Mouse (Mus musculus) forebrain, embryonic 16.5 days (tissue): Measurements from ENCODE around the gene Gm11020. TPM values are rescaled to one million over a fixed set of nuclear protein-coding genes. Genes with fewer than 3 reads are reported as not detected.
"Not testable (repeated sequence)": the region's sequence is repeated elsewhere in the genome, so short reads cannot be mapped to it uniquely, and the experiment has no call there.

Source experiments
- ATAC-seq: fragments of 200-750 bp; cut with Nextera tagmentation; 2 replicates; pipeline ENCODE4 v1.8.0; 2017; ENCODE audit warnings: mild to moderate bottlenecking, moderate library complexity
- H3K27ac ChIP-seq: fragments of 300-500 bp; sonication (generic); 2 replicates; pipeline ENCODE4 v1.5.1; 2014; ENCODE audit warnings: low read length, control low read depth
- H3K27me3 ChIP-seq: fragments of 300-500 bp; sonication (generic); replicated peaks from 2 replicates; pipeline ENCODE4 v1.6.1; 2014; ENCODE audit warnings: low read length; ENCODE audit not compliant: control insufficient read depth, insufficient read depth
- H3K36me3 ChIP-seq: fragments of 300-500 bp; sonication (generic); 2 replicates; pipeline ENCODE4 v1.6.1; 2014; ENCODE audit not compliant: control insufficient read depth, insufficient read depth
- H3K4me1 ChIP-seq: fragments of 300-500 bp; sonication (generic); replicated peaks from 2 replicates; pipeline ENCODE4 v1.6.1; 2014; ENCODE audit warnings: low read length; ENCODE audit not compliant: control insufficient read depth, insufficient read depth
- H3K4me2 ChIP-seq: fragments of 300-500 bp; sonication (generic); 2 replicates; pipeline ENCODE4 v1.6.1; 2014; ENCODE audit warnings: mild to moderate bottlenecking, low read length, control low read depth
- H3K4me3 ChIP-seq: fragments of 300-500 bp; sonication (generic); replicated peaks from 2 replicates; pipeline ENCODE4 v1.5.1; 2014; ENCODE audit warnings: mild to moderate bottlenecking, low read length, control low read depth
- H3K9ac ChIP-seq: fragments of 300-500 bp; sonication (generic); replicated peaks from 2 replicates; pipeline ENCODE4 v1.6.1; 2014; ENCODE audit warnings: low read depth, low read length, control low read depth
- H3K9me3 ChIP-seq: fragments of 300-500 bp; sonication (generic); 2 replicates; pipeline ENCODE4 v1.6.1; 2016; ENCODE audit warnings: low read length; ENCODE audit not compliant: control insufficient read depth
- WGBS: fragments of 180-500 bp; shearing (Covaris S2); extraction: QIAGEN DNeasy Blood & Tissue Kit; methylation state at CpG from one replicate; pipeline ENCODE4 v1.1.7; 2014; 5-methylcytosine and 5-hydroxymethylcytosine counted together
- polyA plus RNA-seq: library from polyadenylated mRNA; unstranded; fragments of >200 nt; fragmentation: Nextera tagmentation; extraction: Ambion mirVana; gene quantifications from 2 replicates; pipeline ENCODE4 v1.2.1, GENCODE M21; 2015

The Gm11020 gene
- polyA plus RNA-seq, 1 experiment from 2014 or later: not detected

DNA sequence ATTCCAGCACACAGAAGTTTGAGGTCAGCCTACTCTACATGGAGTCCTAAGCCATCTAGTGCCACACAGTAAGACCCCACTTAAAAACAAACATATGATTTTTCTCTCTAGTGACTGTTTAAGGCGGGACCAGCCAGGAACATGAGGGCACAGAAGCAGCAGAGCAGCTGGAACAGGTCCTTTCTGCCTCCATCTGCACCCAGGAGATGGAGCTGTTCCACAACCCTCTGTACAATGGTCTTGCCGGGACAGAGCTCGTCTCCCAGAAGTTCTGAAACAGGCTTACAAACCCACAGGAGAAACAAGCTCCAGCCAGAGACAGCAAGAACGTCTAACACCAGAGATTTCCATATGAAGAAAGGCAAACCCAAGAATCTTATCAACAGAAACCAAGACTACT lies 8.1 kb upstream of the Gm11020 start:
- no peak overlapping the region for H3K4me2 ChIP-seq
- WGBS: 84% methylated on average over 4 of the region's 4 CpGs
- no peak overlapping the region for H3K27ac ChIP-seq
- no peak overlapping the region for H3K9ac ChIP-seq
- no peak for ATAC-seq
- no peaks in the 10 kb centered on the region for H3K4me1 ChIP-seq
- H3K9me3 ChIP-seq: no peaks in the 10 kb centered on the region
- H3K4me3 ChIP-seq: no peak overlapping the region
- no peaks in the 10 kb centered on the region for H3K36me3 ChIP-seq
- no peaks in the 10 kb centered on the region for H3K27me3 ChIP-seq

DNA sequence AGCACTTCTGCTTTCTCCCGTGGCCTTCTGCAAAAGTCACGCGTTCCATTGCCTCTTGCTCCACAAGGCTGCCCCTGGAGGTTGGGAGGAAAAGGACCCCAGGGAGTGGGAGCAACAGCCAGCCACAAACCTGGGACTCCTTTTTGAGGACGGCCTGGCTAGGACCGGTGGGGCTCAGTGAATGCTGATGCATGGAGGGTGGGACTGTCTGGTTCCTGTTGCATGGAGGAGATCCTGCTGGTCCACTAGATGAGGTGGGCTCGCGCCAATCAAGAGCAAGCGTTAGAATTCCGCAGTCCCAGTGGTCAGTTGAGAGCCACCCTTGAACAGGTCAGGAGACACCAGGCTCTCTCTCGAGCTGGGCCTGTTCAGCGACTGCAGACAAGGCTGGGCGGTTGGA lies 563 bp downstream of the Gm11020 start, which contains the start of gene Cmtm2b:
TSS of gene Cmtm2b (plus strand) at position 301 of the 400 bp plus-strand sequence.
- not testable (repeated sequence) for H3K4me3 ChIP-seq, H3K9ac ChIP-seq, H3K27me3 ChIP-seq, ATAC-seq, H3K36me3 ChIP-seq, H3K4me2 ChIP-seq, H3K4me1 ChIP-seq, H3K27ac ChIP-seq, H3K9me3 ChIP-seq
- 93% methylated on average over 12 of the region's 12 CpGs for WGBS

DNA sequence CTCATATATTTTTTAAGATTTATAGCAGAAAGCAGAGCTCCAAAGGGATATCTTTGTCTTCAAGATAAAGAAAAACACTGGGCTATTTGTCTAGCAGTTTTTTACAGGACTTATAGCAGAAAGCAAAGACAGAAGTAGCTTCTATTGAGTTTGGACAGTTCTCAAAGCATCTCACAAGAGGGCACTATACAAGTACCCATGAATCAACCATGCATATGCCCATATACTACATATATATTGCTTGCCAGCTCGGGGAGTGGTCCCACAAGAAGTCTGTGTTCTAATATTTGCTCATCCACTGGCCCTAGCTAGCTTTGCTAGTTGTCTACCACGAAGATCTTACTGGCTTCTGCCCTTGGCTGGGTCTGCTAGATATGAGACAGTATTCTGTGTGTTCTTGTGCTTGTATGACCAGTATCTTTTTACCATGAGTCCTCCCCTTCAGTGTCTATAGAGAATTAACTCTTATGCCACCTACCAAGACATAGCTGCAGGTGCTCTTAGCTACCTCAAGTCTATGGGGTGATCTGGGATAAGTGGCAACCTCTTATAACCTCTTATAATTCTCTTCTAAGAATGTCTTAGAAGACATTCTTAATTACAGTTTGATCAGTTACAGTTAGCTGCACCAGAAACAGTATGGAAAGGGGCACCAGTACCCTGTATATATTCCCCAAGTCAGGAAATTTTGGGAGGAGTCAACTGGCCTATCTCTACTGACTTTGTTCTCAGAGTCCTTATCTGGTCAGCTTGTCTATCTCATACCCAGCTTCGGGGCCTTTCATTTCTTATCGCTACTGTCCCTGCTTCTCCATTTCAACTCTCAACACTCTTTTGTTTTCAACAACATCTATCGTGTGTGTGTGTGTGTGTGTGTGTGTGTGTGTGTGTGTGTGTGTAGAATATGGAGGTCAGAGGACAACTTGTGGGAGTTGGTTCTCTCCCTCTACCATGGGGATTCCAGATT lies 11.6 kb downstream of the Gm11020 start:
- 74% methylated on average over 5 of the region's 5 CpGs for WGBS

DNA sequence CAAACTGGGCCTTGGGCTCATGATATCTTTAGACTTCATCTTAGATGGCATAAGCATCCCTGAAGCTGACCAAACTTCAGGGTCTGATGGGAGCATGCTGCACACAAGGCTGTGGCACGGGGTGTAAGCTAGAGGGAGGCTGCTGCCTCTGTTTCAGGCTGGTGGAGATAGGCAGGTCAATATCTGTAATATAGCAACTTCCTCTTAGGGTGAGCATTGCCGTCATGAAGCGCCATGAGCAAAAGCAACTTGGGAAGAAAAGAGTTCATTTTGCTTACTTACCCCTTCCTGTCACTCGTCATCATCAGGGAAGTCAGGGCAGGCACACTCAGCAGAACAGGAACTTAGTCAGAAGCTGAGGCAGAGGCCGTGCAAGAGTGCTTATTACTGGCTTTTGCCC lies 12.4 kb downstream of the Gm11020 start:
- Histone ChIP-seq H3K27me3 (no peaks in the 10 kb centered on the region), H3K27ac (no peak overlapping the region), H3K9ac (no peak overlapping the region), H3K36me3 (no peaks in the 10 kb centered on the region), H3K4me2 (no peak overlapping the region), H3K4me3 (no peak overlapping the region), H3K4me1 (no peaks in the 10 kb centered on the region), H3K9me3 (no peaks in the 10 kb centered on the region)
- no peak for ATAC-seq
- 75% methylated on average over 5 of the region's 5 CpGs for WGBS

More for the DNA sequence above, 11.6 kb downstream of the Gm11020 start:
- Histone ChIP-seq H3K27me3 (no peaks in the 10 kb centered on the region), H3K4me1 (no peaks in the 10 kb centered on the region), H3K9me3 (no peaks in the 10 kb centered on the region), H3K4me3 (no peak overlapping the region), H3K27ac (no peak overlapping the region), H3K4me2 (no peak overlapping the region), H3K36me3 (no peaks in the 10 kb centered on the region), H3K9ac (no peak overlapping the region)
- ATAC-seq: no peak

DNA sequence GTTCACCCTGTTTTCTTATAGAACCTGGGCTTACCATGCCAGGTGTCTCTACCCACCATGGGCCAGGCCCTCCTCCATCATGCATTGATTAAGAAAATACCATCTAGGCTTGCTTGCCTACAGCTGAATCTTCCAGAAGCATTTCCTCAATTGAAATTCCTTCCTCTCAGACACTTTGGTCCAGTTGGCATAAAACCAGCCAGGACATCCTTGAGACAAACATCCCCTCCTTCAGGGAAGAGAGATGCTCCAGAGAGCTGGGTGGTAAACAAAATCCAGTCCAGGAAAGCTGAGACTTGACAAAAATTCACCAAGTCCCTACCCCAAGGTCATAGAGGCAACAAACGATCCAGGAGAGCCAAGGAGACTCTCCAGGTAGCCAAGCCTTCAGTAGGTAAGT lies 12.8 kb downstream of the Gm11020 start:
- H3K9me3 ChIP-seq: no peaks in the 10 kb centered on the region
- H3K27ac ChIP-seq: no peak overlapping the region
- H3K36me3 ChIP-seq: no peaks in the 10 kb centered on the region
- H3K4me1 ChIP-seq: no peaks in the 10 kb centered on the region
- WGBS: 70% methylated on average over 1 of the region's 1 CpGs
- H3K4me2 ChIP-seq: no peak overlapping the region
- H3K27me3 ChIP-seq: no peaks in the 10 kb centered on the region
- no peak for ATAC-seq
- H3K9ac ChIP-seq: no peak overlapping the region
- no peak overlapping the region for H3K4me3 ChIP-seq

DNA sequence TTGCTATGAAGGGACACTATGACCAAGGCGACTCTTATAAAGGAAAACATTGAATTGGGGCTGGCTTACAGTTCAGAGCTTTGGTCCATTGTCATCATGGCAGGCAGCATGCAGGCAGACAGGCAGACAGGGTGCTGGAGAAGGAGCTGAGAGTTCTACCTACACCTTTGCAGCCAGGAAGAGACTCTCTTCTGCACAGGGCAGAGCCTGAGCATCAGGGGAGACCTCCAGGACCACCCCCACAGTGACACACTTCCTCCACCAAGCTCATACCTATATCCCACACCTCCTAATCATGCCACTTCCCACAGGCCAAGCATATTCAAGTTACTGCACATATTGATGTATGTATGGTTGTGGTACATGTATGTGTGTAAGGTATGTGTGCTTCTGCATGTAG lies 15.4 kb downstream of the Gm11020 start:
- Histone ChIP-seq H3K27me3 (no peaks in the 10 kb centered on the region), H3K4me3 (no peak overlapping the region), H3K27ac (no peak overlapping the region), H3K4me2 (no peak overlapping the region), H3K9ac (no peak overlapping the region), H3K36me3 (no peaks in the 10 kb centered on the region), H3K4me1 (peaks cover 14% of the 10 kb centered on the region), H3K9me3 (no peaks in the 10 kb centered on the region)
- no peak for ATAC-seq
- WGBS: 88% methylated on average over 1 of the region's 1 CpGs

DNA sequence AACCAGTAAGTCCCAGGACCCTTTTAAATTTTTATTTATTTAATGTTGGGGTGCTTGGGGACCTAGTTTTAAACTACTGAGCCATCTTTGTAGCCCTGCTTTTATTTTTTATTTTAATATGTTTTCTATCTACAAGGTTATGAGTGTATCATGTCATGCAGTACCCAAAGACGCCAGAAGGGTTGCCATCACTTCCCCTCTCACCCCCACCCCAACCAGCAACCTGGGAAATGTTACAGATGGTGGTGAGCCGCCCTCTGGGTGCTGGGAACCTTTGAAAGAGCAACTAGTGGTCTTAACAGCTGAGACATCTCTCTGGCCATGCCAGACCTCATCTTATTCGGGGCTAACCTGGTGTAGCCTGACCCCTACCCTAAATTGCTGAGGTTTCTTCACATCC lies 16.5 kb downstream of the Gm11020 start:
- H3K9me3 ChIP-seq: no peaks in the 10 kb centered on the region
- ATAC-seq: no peak
- H3K9ac ChIP-seq: no peak overlapping the region
- no peak overlapping the region for H3K4me2 ChIP-seq
- H3K36me3 ChIP-seq: no peaks in the 10 kb centered on the region
- no peaks in the 10 kb centered on the region for H3K27me3 ChIP-seq
- H3K27ac ChIP-seq: no peak overlapping the region
- WGBS: 47% methylated on average over 3 of the region's 3 CpGs
- H3K4me3 ChIP-seq: no peak overlapping the region
- peaks cover 14% of the 10 kb centered on the region for H3K4me1 ChIP-seq

DNA sequence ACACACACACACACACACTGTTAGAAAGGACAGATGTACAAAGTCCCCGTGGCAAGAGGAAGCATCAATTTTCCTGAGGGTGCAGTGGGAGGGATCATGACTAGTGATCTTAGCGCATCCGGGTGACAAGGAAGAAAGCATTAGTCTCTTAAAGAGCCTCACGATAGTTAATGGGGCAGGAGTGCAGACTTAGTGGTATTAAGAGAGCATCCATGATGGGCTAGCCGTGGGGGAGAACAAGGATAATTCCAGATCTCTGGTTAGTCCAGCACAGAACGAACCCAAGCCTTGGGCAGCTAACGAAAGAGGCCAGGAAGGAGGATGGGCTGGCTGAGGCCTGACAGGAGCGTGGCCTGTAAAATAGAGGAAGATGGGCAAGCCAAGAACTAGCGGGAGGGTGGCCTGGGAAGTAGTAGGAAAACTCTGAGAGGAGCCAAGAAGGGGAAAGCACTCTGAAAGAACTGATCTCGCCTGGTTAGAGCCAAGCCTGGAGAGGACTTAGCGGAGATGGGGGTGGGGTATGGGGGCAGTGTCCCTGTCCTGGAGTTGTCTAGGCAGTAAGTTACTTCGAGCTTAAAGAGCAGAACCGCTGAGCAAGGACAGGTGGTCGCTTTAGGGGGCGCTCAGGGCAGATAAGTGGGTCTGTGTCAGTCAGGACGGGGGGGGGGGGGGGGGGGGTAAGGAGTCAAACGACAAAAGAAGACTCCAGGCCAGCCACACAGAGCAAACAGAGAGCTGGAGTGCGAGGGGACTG lies 18.0 kb downstream of the Gm11020 start, which contains the start of gene Cmtm3:
TSS of gene Cmtm3 (plus strand) at position 182 of the 754 bp plus-strand sequence.
- no peak for ATAC-seq
- H3K27ac ChIP-seq: no peak within 1 kb of the TSS
- H3K9me3 ChIP-seq: no peaks in the 10 kb centered on the region
- WGBS: 14% methylated on average over 16 of the region's 18 CpGs
- peak within 1 kb of the TSS; percentile 88 for H3K4me2 ChIP-seq
- H3K9ac ChIP-seq: peak within 1 kb of the TSS; percentile 77
- H3K4me3 ChIP-seq: peak within 1 kb of the TSS; percentile 69
- H3K27me3 ChIP-seq: no peaks in the 10 kb centered on the region
- H3K36me3 ChIP-seq: no peaks in the 10 kb centered on the region
- peaks cover 14% of the 10 kb centered on the region for H3K4me1 ChIP-seq

DNA sequence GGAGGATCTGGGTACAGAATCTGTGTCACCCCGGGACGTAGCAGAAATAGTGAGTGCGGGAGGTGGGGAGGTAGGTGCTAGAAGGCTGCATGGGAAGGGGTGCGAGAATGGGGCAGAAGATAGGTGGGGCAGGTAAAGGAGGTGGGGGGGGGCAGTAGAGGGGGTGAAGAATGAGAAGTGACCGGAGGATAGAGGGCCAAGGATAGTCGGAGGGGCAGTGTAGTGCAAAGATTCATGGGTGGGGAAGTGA lies 18.5 kb downstream of the Gm11020 start:
- WGBS: 1% methylated on average over 6 of the region's 6 CpGs

More for the DNA sequence above, 18.5 kb downstream of the Gm11020 start:
- Histone ChIP-seq H3K36me3 (no peaks in the 10 kb centered on the region), H3K27me3 (no peaks in the 10 kb centered on the region), H3K4me2 (peak overlapping the region; percentile 88), H3K27ac (no peak overlapping the region), H3K9ac (peak overlapping the region; percentile 77), H3K4me1 (peaks cover 14% of the 10 kb centered on the region), H3K4me3 (peak overlapping the region; percentile 69), H3K9me3 (no peaks in the 10 kb centered on the region)
- ATAC-seq: 0 out of 2 replicates have a peak, but pooled peaks have one; percentile 1
